Mouse (Mus musculus) small intestine, adult 2 months (tissue): ENCODE measurements around the gene Ttc7b.

Experiments used
- CTCF ChIP-seq: fragments of 200-500 bp; IDR thresholded peaks from 2 replicates; pipeline ENCODE4 v1.5.1; 2012; ENCODE audit warnings: low read depth, mild to moderate bottlenecking, control low read depth, inconsistent platforms, low read length, moderate library complexity, mixed read lengths; ENCODE audit not compliant: insufficient replicate concordance, insufficient read length; ENCODE audit errors: extremely low read depth
- POLR2A ChIP-seq: fragments of 200-500 bp; IDR thresholded peaks from 2 replicates; pipeline ENCODE4 v1.6.1; 2012; ENCODE audit warnings: low read depth, mild to moderate bottlenecking, control low read depth, inconsistent platforms, low read length, moderate library complexity

DNA sequence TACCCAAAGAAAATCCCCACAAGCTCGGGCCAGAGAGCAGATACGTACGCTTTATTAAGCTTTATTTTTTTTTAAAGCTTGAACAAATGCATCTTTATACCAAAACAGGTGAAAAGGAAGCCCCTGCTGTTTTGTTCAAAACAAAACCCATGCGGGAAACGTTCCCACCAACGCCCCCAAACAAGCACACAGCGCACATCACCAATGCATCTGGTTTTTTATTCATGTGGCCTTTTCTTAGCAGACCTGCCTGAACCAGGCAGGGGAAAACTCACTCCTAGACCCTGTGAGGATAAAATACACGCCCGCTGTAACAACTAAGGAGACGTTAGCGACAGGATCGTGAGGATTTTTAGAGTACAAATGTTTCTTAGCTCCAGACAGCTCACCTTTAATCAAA lies 14.4 kb upstream of the Ttc7b start:
- TF ChIP-seq POLR2A (no peak), CTCF (no peak)
